Mouse (Mus musculus) lung, postnatal 0 days (tissue): ENCODE measurements at regions not wholly inside any gene's neighbourhood (a gene's known extent, or its start where the extent isn't known, plus 50 kb on each side); places are given as distances from the start of the nearest gene placed in this dataset.

ENCODE experiments used
- CTCF ChIP-seq: IDR thresholded peaks from 2 replicates; pipeline ENCODE4 v1.5.1; 2016; ENCODE audit warnings: antibody characterized with exemption, mild to moderate bottlenecking
- EP300 ChIP-seq: IDR thresholded peaks from 2 replicates; pipeline ENCODE4 v1.6.1; 2016; ENCODE audit warnings: antibody characterized with exemption, mild to moderate bottlenecking, control low read depth

GRCm38 (mm10) chr8:44779212-44779611 lies 156.0 kb upstream of the Fat1 start:
- TF ChIP-seq CTCF (no peak), EP300 (no peak)
